35 mouse cellular contexts compared by ENCODE assay signal in genomic region chr4:138865991-138866390, GRCm38 (mm10). TPM values are rescaled to one million over a fixed set of nuclear protein-coding genes. Genes with fewer than 3 reads are reported as not detected.
"Had no signal": no experiment of that assay in that cellular context is flagged by ENCODE, and none has a peak within 500 bp of the region (broad histone marks: within the 10 kb centered on the region; RNA-seq: fewer than 3 reads in every experiment).

No protein-coding gene starts in this region.

- H3K4me2 ChIP-seq: heart, embryonic 11.5 days; heart, embryonic 13.5 days; heart, embryonic 15.5 days; hindbrain, embryonic 12.5 days; hindbrain, embryonic 15.5 days; kidney, embryonic 15.5 days; limb, embryonic 13.5 days; limb, embryonic 15.5 days; liver, embryonic 12.5 days had no signal

- H3K4me3 ChIP-seq: heart, adult 2 months; heart, embryonic 13.5 days; heart, embryonic 15.5 days; hindbrain, embryonic 10.5 days; hindbrain, embryonic 12.5 days; hindbrain, embryonic 15.5 days; kidney, embryonic 15.5 days; limb, embryonic 13.5 days; limb, embryonic 15.5 days; liver, embryonic 12.5 days had no signal

- H3K36me3 ChIP-seq: heart, embryonic 13.5 days; heart, embryonic 15.5 days; hindbrain, embryonic 10.5 days; hindbrain, embryonic 12.5 days; hindbrain, embryonic 15.5 days; kidney, embryonic 15.5 days; limb, embryonic 13.5 days; limb, embryonic 15.5 days; liver, embryonic 12.5 days had no signal

- H3K27me3 ChIP-seq: hindbrain, embryonic 12.5 days; hindbrain, embryonic 15.5 days; limb, embryonic 13.5 days had no signal

- H3K27ac ChIP-seq: heart, adult 2 months; heart, embryonic 13.5 days; heart, embryonic 15.5 days; hindbrain, embryonic 10.5 days; hindbrain, embryonic 12.5 days; hindbrain, embryonic 15.5 days; hindbrain, postnatal 0 days; kidney, embryonic 15.5 days; kidney, postnatal 0 days; limb, embryonic 13.5 days; limb, embryonic 15.5 days; liver, embryonic 12.5 days had no signal

- H3K9me3 ChIP-seq: heart, embryonic 15.5 days; hindbrain, embryonic 10.5 days; hindbrain, embryonic 12.5 days; hindbrain, embryonic 15.5 days; kidney, embryonic 15.5 days; limb, embryonic 13.5 days; limb, embryonic 15.5 days; liver, embryonic 12.5 days had no signal

- H3K9ac ChIP-seq: heart, embryonic 13.5 days; heart, embryonic 15.5 days; hindbrain, embryonic 12.5 days; hindbrain, embryonic 15.5 days; kidney, embryonic 15.5 days; limb, embryonic 13.5 days; limb, embryonic 15.5 days; liver, embryonic 12.5 days had no signal

- ATAC-seq: liver, embryonic 12.5 days had no signal

- H3K4me1 ChIP-seq: heart, embryonic 13.5 days; heart, embryonic 15.5 days; hindbrain, embryonic 15.5 days; limb, embryonic 13.5 days; limb, embryonic 15.5 days; liver, embryonic 12.5 days had no signal

RNA-seq across cellular contexts. Expression of gene Pla2g5, which starts 2.7 kb away (rescaled TPM):
- total RNA-seq: liver, adult 2 months had no signal
- polyA plus RNA-seq: hindbrain, embryonic 10.5 days; hindbrain, embryonic 12.5 days; liver, adult 2 months; liver, embryonic 12.5 days had no signal

RNA-seq across cellular contexts. Expression of gene Gm13030, which starts 7.8 kb away (rescaled TPM):
- total RNA-seq: gastrocnemius, adult 18-20 months; gastrocnemius, postnatal 10 days; gastrocnemius, postnatal 36 days; heart, adult 2 months; heart, postnatal 25 days; heart, postnatal 4 days; hindbrain, postnatal 0 days; layer of hippocampus, adult 18-20 months; layer of hippocampus, adult 8-10 months; layer of hippocampus, postnatal 14 days; layer of hippocampus, postnatal 36 days; left cerebral cortex, adult 18-20 months; left cerebral cortex, adult 8-10 months; left cerebral cortex, postnatal 10 days; left cerebral cortex, postnatal 25 days; left cerebral cortex, postnatal 4 days; liver, adult 2 months had no signal
- polyA plus RNA-seq: gonadal fat pad, adult 2 months; heart, adult 2 months; heart, embryonic 11.5 days; heart, embryonic 13.5 days; heart, embryonic 15.5 days; heart, postnatal 0 days; hindbrain, embryonic 10.5 days; hindbrain, embryonic 12.5 days; hindbrain, embryonic 15.5 days; hindbrain, postnatal 0 days; intestine, embryonic 14.5 days; intestine, embryonic 16.5 days; kidney, adult 2 months; kidney, embryonic 15.5 days; kidney, postnatal 0 days; large intestine, adult 2 months; limb, embryonic 11.5 days; limb, embryonic 13.5 days; limb, embryonic 15.5 days; liver, adult 2 months; liver, embryonic 12.5 days had no signal

RNA-seq across cellular contexts. Expression of gene Pla2g2e, which starts 11.8 kb away (rescaled TPM):
- total RNA-seq: gastrocnemius, adult 18-20 months; gastrocnemius, postnatal 10 days; gastrocnemius, postnatal 36 days; hindbrain, postnatal 0 days; layer of hippocampus, adult 18-20 months; layer of hippocampus, adult 8-10 months; layer of hippocampus, postnatal 14 days; layer of hippocampus, postnatal 36 days; left cerebral cortex, adult 18-20 months; left cerebral cortex, adult 8-10 months; left cerebral cortex, postnatal 10 days; left cerebral cortex, postnatal 25 days; left cerebral cortex, postnatal 4 days; liver, adult 2 months had no signal
- polyA plus RNA-seq: heart, embryonic 11.5 days; heart, embryonic 13.5 days; heart, embryonic 15.5 days; hindbrain, embryonic 10.5 days; hindbrain, embryonic 12.5 days; hindbrain, embryonic 15.5 days; hindbrain, postnatal 0 days; intestine, embryonic 14.5 days; intestine, embryonic 16.5 days; kidney, postnatal 0 days; limb, embryonic 11.5 days; limb, embryonic 13.5 days; limb, embryonic 15.5 days; liver, adult 2 months; liver, embryonic 12.5 days had no signal
